ENCODE assay signal across 8 mouse cellular contexts in the genomic region with DNA sequence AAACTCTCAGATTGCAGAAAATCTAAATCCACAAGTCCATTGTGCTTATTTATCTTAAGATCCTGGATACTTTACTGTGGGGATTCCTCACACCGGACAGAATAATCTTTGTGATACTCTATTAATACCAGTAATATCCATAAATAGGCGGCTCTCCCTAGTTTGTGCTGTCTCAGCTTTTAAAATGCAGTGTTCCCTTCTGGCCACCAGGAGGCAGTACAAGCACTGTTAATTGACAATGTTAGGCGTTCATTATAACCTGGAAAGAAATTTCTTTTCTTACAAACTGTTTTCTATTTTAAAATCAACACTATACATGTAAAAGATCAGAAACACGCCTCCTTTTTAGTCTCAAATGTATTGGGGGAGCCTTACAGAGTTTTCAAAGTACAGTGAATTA.
DNase-seq lines count a peak whose midpoint lies in the region; ATAC-seq lines count a peak whose summit lies in the region.

No protein-coding gene starts in this region.

- H3K4me3 ChIP-seq in forebrain, embryonic 14.5 days (ENCODE audit: low read depth, low read length), result no peak overlapping the region
- no peak overlapping the region for H3K4me3 ChIP-seq in forebrain, embryonic 11.5 days (ENCODE audit: low read depth, low read length)

- no peak overlapping the region for H3K4me2 ChIP-seq in forebrain, embryonic 14.5 days (ENCODE audit: low read length)
- no peak overlapping the region for H3K4me2 ChIP-seq in forebrain, embryonic 11.5 days (ENCODE audit: low read depth, low read length, severe bottlenecking)

- no peaks in the 10 kb centered on the region for H3K4me1 ChIP-seq in forebrain, embryonic 14.5 days (ENCODE audit: control insufficient read depth, insufficient read depth, low read length)
- peaks cover 6% of the 10 kb centered on the region; the same call in 1 of the 2 replicates for H3K4me1 ChIP-seq in forebrain, embryonic 11.5 days (replicated peaks; ENCODE audit: control insufficient read depth, insufficient read depth, low read length)

- no peak overlapping the region for H3K27ac ChIP-seq in forebrain, embryonic 14.5 days (ENCODE audit: low read depth, low read length)
- no peak overlapping the region for H3K27ac ChIP-seq in forebrain, embryonic 11.5 days (ENCODE audit: low read depth, low read length)

- intact Hi-C loops in left cerebral cortex, postnatal 4 days (cut with DNase I), result loop anchor here (2.0 kb wide), 1 partner anchor 192 kb away; no protein-coding TSS in a partner anchor

- DNase-seq in forebrain, embryonic 14.5 days (ENCODE audit: low spot score), result peak; percentile 74
- DNase-seq in forebrain, embryonic 11.5 days (ENCODE audit: low spot score), result no peak
- DNase-seq in left cerebral cortex, postnatal 4 days, result peak; percentile 24
- DNase-seq in left cerebral cortex, adult 11 months (ENCODE audit: low spot score), result no peak
- DNase-seq in R1 (ENCODE audit: low read depth, low spot score), result peak; percentile 55
- DNase-seq in ovary, adult 18-20 months (ENCODE audit: low spot score), result no peak

- no peaks in the 10 kb centered on the region for H3K36me3 ChIP-seq in forebrain, embryonic 14.5 days (ENCODE audit: control insufficient read depth, insufficient read depth, low read length)
- H3K36me3 ChIP-seq in forebrain, embryonic 11.5 days (ENCODE audit: control insufficient read depth, insufficient read depth, low read length), result no peaks in the 10 kb centered on the region

- ATAC-seq in forebrain, embryonic 14.5 days, result no peak; the same call in 1 of the 2 replicates
- ATAC-seq in forebrain, embryonic 11.5 days (replicated peaks; ENCODE audit: low FRiP score), result no peak
- ATAC-seq in erythroid progenitor cell, adult 5-6 weeks (replicated peaks; ENCODE audit: low FRiP score, poor library complexity, severe bottlenecking), result peak; percentile 66; the same call in 1 of the 2 replicates
- peak; percentile 71 for ATAC-seq in megakaryocyte progenitor cell, adult 5-6 weeks (replicated peaks; ENCODE audit: poor library complexity)

- no peaks in the 10 kb centered on the region for H3K9me3 ChIP-seq in forebrain, embryonic 14.5 days (replicated peaks; ENCODE audit: control insufficient read depth, low read length)
- H3K9me3 ChIP-seq in forebrain, embryonic 11.5 days (ENCODE audit: control insufficient read depth, low read length), result no peaks in the 10 kb centered on the region

- H3K27me3 ChIP-seq in forebrain, embryonic 14.5 days (replicated peaks; ENCODE audit: control insufficient read depth, insufficient read depth, low read length), result no peaks in the 10 kb centered on the region
- H3K27me3 ChIP-seq in forebrain, embryonic 11.5 days (ENCODE audit: control insufficient read depth, insufficient read depth, low read length), result no peaks in the 10 kb centered on the region

- no peak overlapping the region for H3K9ac ChIP-seq in forebrain, embryonic 14.5 days (ENCODE audit: low read length)
- H3K9ac ChIP-seq in forebrain, embryonic 11.5 days (ENCODE audit: low read length), result no peak overlapping the region

- 13% methylated on average over 4 of the region's 4 CpGs for WGBS in forebrain, embryonic 14.5 days
- 23% methylated on average over 4 of the region's 4 CpGs for WGBS in forebrain, embryonic 11.5 days

Comparison
In these comparisons a context has a peak if more than half of its experiments do, and no peak if none do; other contexts are left out.
1. DNase-seq: peak in forebrain, embryonic 14.5 days (single experiment), left cerebral cortex, postnatal 4 days (single experiment) and R1 (single experiment); none in forebrain, embryonic 11.5 days (single experiment), left cerebral cortex, adult 11 months (single experiment) and ovary, adult 18-20 months (single experiment).
2. ATAC-seq: peak in erythroid progenitor cell, adult 5-6 weeks (single experiment) and megakaryocyte progenitor cell, adult 5-6 weeks (single experiment); none in forebrain, embryonic 14.5 days (single experiment) and forebrain, embryonic 11.5 days (single experiment).